ENCODE assay signal across 23 mouse cellular contexts in genomic region chr13:97420773-97421172, GRCm38 (mm10).
DNase-seq lines count a peak whose midpoint lies in the region; ATAC-seq lines count a peak whose summit lies in the region.
"Had no signal": no experiment of that assay in that cellular context is flagged by ENCODE, and none has a peak within 500 bp of the region (broad histone marks: within the 10 kb centered on the region; RNA-seq: fewer than 3 reads in every experiment).

No protein-coding gene starts in this region.

- 0 out of 2 replicates have a peak, but pooled peaks cover 7% of the 10 kb centered on the region for H3K4me1 ChIP-seq in kidney, embryonic 14.5 days (ENCODE audit: control insufficient read depth, insufficient read depth, low read length)
- peaks cover 22% of the 10 kb centered on the region for H3K4me1 ChIP-seq in limb, embryonic 10.5 days

- ATAC-seq in kidney, embryonic 14.5 days (ENCODE audit: low FRiP score, low TSS enrichment), result peak; percentile 62; the same call in 1 of the 2 replicates
- ATAC-seq: activated CD4-positive, CD25-positive, alpha-beta regulatory T cell, adult 4 months; CD4-positive, CD25-positive, alpha-beta regulatory T cell, adult 4 months; forebrain, embryonic 13.5 days; forebrain, embryonic 15.5 days; Patski had no signal

- no peaks in the 10 kb centered on the region for H3K9me3 ChIP-seq in kidney, embryonic 14.5 days (ENCODE audit: control insufficient read depth, low read length)
- H3K9me3 ChIP-seq in limb, embryonic 10.5 days (replicated peaks), result no peaks in the 10 kb centered on the region
- H3K9me3 ChIP-seq: embryonic facial prominence, embryonic 10.5 days; embryonic facial prominence, embryonic 12.5 days; forebrain, embryonic 13.5 days; forebrain, embryonic 15.5 days; G1E had no signal

- no peaks in the 10 kb centered on the region for H3K27me3 ChIP-seq in kidney, embryonic 14.5 days (ENCODE audit: control insufficient read depth, insufficient read depth, low read length)
- 0 out of 2 replicates have a peak, but pooled peaks cover 2% of the 10 kb centered on the region for H3K27me3 ChIP-seq in limb, embryonic 10.5 days (ENCODE audit: low read depth, poor library complexity, severe bottlenecking)
- H3K27me3 ChIP-seq: CH12.LX; embryonic facial prominence, embryonic 12.5 days; forebrain, embryonic 13.5 days; forebrain, embryonic 15.5 days; Patski had no signal

- intact Hi-C loops in heart, postnatal 36 days (cut with DNase I), result no loop called here

- no peak overlapping the region for H3K9ac ChIP-seq in kidney, embryonic 14.5 days (ENCODE audit: low read depth, low read length)
- H3K9ac ChIP-seq: embryonic facial prominence, embryonic 12.5 days; forebrain, embryonic 13.5 days; forebrain, embryonic 15.5 days had no signal

- H3K36me3 ChIP-seq in kidney, embryonic 14.5 days (ENCODE audit: control insufficient read depth, insufficient read depth, low read length), result no peaks in the 10 kb centered on the region
- H3K36me3 ChIP-seq in limb, embryonic 10.5 days, result no peaks in the 10 kb centered on the region
- H3K36me3 ChIP-seq: embryonic facial prominence, embryonic 10.5 days; embryonic facial prominence, embryonic 12.5 days; forebrain, embryonic 15.5 days; G1E had no signal

- DNase-seq in heart, adult 11 months, result peak; percentile 19
- no peak for DNase-seq in heart, postnatal 36 days
- DNase-seq in kidney, adult 18-20 months, result no peak
- DNase-seq in limb, embryonic 10.5 days (ENCODE audit: low spot score), result peak; percentile 23
- DNase-seq: adrenal gland, adult 8-10 months; adrenal gland, postnatal 14 days; adrenal gland, postnatal 36 days; B cell, adult 2 months; cerebellum, adult 11-12 months; cerebellum, adult 2 months; cerebellum, adult 9-10 months; cerebellum, postnatal 10 days; cerebellum, postnatal 25 days had no signal

- H3K4me3 ChIP-seq in kidney, embryonic 14.5 days (ENCODE audit: low read length), result no peak overlapping the region
- no peak overlapping the region for H3K4me3 ChIP-seq in limb, embryonic 10.5 days
- H3K4me3 ChIP-seq: embryonic facial prominence, embryonic 10.5 days; embryonic facial prominence, embryonic 12.5 days; forebrain, embryonic 13.5 days; forebrain, embryonic 15.5 days had no signal

- no peak overlapping the region for H3K27ac ChIP-seq in kidney, embryonic 14.5 days (ENCODE audit: low read depth, low read length)
- no peak overlapping the region for H3K27ac ChIP-seq in limb, embryonic 10.5 days
- H3K27ac ChIP-seq: embryonic facial prominence, embryonic 10.5 days; embryonic facial prominence, embryonic 12.5 days; forebrain, embryonic 13.5 days; forebrain, embryonic 15.5 days had no signal

- no peak overlapping the region for H3K4me2 ChIP-seq in kidney, embryonic 14.5 days (replicated peaks; ENCODE audit: low read depth, low read length)
- H3K4me2 ChIP-seq: embryonic facial prominence, embryonic 12.5 days; forebrain, embryonic 13.5 days; forebrain, embryonic 15.5 days had no signal

- 36% methylated on average over 3 of the region's 3 CpGs for WGBS in kidney, embryonic 14.5 days
- 72% methylated on average over 3 of the region's 3 CpGs for WGBS in limb, embryonic 10.5 days

Comparison
In these comparisons a context has a peak if more than half of its experiments do, and no peak if none do; other contexts are left out.
1. DNase-seq: peak in heart, adult 11 months (single experiment) and limb, embryonic 10.5 days (single experiment); none in heart, postnatal 36 days (0 of 2) and kidney, adult 18-20 months (single experiment).